Mouse (Mus musculus) lung, adult 18-20 months (tissue): ENCODE data around the gene Pxmp2.

Experiments
- DNase-seq, 2 experiments: peaks; one replicate each; pipeline ENCODE4 v3.0.0; 2022; ENCODE audit warnings: mixed read lengths in 2 of 2

The Pxmp2 gene

GRCm38 (mm10) chr5:110230780-110231461, 55.1 kb downstream of the Pxmp2 start, which contains the start of gene Ankle2:
TSS of gene Ankle2 (plus strand) at chr5:110231004.
- DNase-seq: peak; percentile 90 to 92

- DNase-seq: no peak
Measured at GRCm38 (mm10) chr5:110230401-110230779, 55.6 kb downstream of the Pxmp2 start.

- DNase-seq: no peak
Measured at GRCm38 (mm10) chr5:110227336-110227883, 58.6 kb downstream of the Pxmp2 start.

- no peak for DNase-seq
Measured at GRCm38 (mm10) chr5:110225056-110225455, 60.9 kb downstream of the Pxmp2 start.
